12 mouse cellular contexts compared by ENCODE assay signal in genomic region chr8:73324667-73325066, GRCm38 (mm10). TPM values are rescaled to one million over a fixed set of nuclear protein-coding genes. Genes with fewer than 3 reads are reported as not detected.
A peak's percentile ranks its signal among the peaks of the same experiment; 100 is the strongest.
DNase-seq lines count a peak whose midpoint lies in the region; ATAC-seq and TF ChIP-seq lines count a peak whose summit lies in the region.
"Had no signal": no experiment of that assay in that cellular context is flagged by ENCODE, and none has a peak within 500 bp of the region (broad histone marks: within the 10 kb centered on the region; RNA-seq: fewer than 3 reads in every experiment).

No protein-coding gene starts in this region.

- H3K27me3 ChIP-seq in midbrain, embryonic 15.5 days (replicated peaks): no peaks in the 10 kb centered on the region
- no peaks in the 10 kb centered on the region for H3K27me3 ChIP-seq in midbrain, embryonic 10.5 days (ENCODE audit: low read depth, poor library complexity, severe bottlenecking)
- H3K27me3 ChIP-seq: heart, embryonic 12.5 days; limb, embryonic 13.5 days had no signal

- no peak overlapping the region for H3K27ac ChIP-seq in midbrain, embryonic 15.5 days
- H3K27ac ChIP-seq in midbrain, embryonic 10.5 days (replicated peaks): no peak overlapping the region
- H3K27ac ChIP-seq: limb, embryonic 13.5 days had no signal

- no peak for DNase-seq in midbrain, embryonic 10.5 days (ENCODE audit: low spot score)
- peak; percentile 81 for DNase-seq in adrenal gland, adult 2 months
- DNase-seq in brain, embryonic 14.5 days (ENCODE audit: low read depth): peak; percentile 13
- DNase-seq in cerebellum, postnatal 36 days: peak; percentile 68 to 75
- DNase-seq in spleen, postnatal 4 days (ENCODE audit: low spot score in 2 of 2): no peak
- DNase-seq in frontal cortex, postnatal 14 days (ENCODE audit: low spot score in 2 of 2): no peak
- DNase-seq in yolk sac, embryonic 10.5 days (ENCODE audit: low spot score): no peak
- DNase-seq: kidney, postnatal 14 days; layer of hippocampus, postnatal 36 days had no signal

- TF ChIP-seq CTCF in brain, embryonic 14.5 days (IDR thresholded peaks at IDR 0.05; ENCODE audit: borderline replicate concordance, extremely low read depth, insufficient read depth, insufficient read length): no peak

- H3K4me1 ChIP-seq in midbrain, embryonic 15.5 days: 0 out of 2 replicates have a peak, but pooled peaks cover 4% of the 10 kb centered on the region
- no peaks in the 10 kb centered on the region for H3K4me1 ChIP-seq in midbrain, embryonic 10.5 days

- H3K36me3 ChIP-seq in midbrain, embryonic 15.5 days (replicated peaks): no peaks in the 10 kb centered on the region
- no peaks in the 10 kb centered on the region for H3K36me3 ChIP-seq in midbrain, embryonic 10.5 days
- H3K36me3 ChIP-seq: heart, embryonic 12.5 days; limb, embryonic 13.5 days had no signal

- no peak overlapping the region for H3K9ac ChIP-seq in midbrain, embryonic 15.5 days
- H3K9ac ChIP-seq: heart, embryonic 12.5 days; limb, embryonic 13.5 days had no signal

- no peak overlapping the region for H3K4me2 ChIP-seq in midbrain, embryonic 15.5 days
- H3K4me2 ChIP-seq: heart, embryonic 12.5 days; limb, embryonic 13.5 days had no signal

- WGBS in midbrain, embryonic 15.5 days: 72% methylated on average over 4 of the region's 4 CpGs
- 79% methylated on average over 4 of the region's 4 CpGs for WGBS in midbrain, embryonic 10.5 days

- no peak for TF ChIP-seq POLR2A in brain, embryonic 14.5 days (IDR thresholded peaks at IDR 0.05; ENCODE audit: borderline replicate concordance, extremely low read depth, insufficient read depth, insufficient read length, poor library complexity, severe bottlenecking)

- no peaks in the 10 kb centered on the region for H3K9me3 ChIP-seq in midbrain, embryonic 15.5 days
- H3K9me3 ChIP-seq in midbrain, embryonic 10.5 days (replicated peaks): no peaks in the 10 kb centered on the region
- H3K9me3 ChIP-seq: heart, embryonic 12.5 days; limb, embryonic 13.5 days had no signal

- peak; percentile 38; the same call in 1 of the 2 replicates for ATAC-seq in midbrain, embryonic 15.5 days (replicated peaks)

- no peak overlapping the region for H3K4me3 ChIP-seq in midbrain, embryonic 15.5 days
- no peak overlapping the region for H3K4me3 ChIP-seq in midbrain, embryonic 10.5 days
- H3K4me3 ChIP-seq: heart, embryonic 12.5 days; limb, embryonic 13.5 days had no signal

RNA-seq across cellular contexts. Expression of gene Large1, which starts 28.7 kb away (rescaled TPM):
- polyA plus RNA-seq in midbrain, embryonic 15.5 days (2015; fragmentation: Nextera tagmentation; extraction: Ambion mirVana): 14.2 and 15.2 TPM in 2 replicates
- 5.8 and 6.6 TPM in 2 replicates for polyA plus RNA-seq in midbrain, embryonic 10.5 days (2016; fragmentation: Nextera tagmentation; extraction: Ambion mirVana)
- total RNA-seq in adrenal gland, adult 2 months (2021): 10 to 100 TPM; 22.2 to 26.7 TPM
- 7.8 and 8.8 TPM in 2 replicates for polyA plus RNA-seq in adrenal gland, adult 2 months (2012; rRNA removed)
- polyA plus RNA-seq in brain, embryonic 14.5 days (2012; rRNA removed): 31.5 and 43.1 TPM in 2 replicates

Comparison
In these comparisons a context has a peak if more than half of its experiments do, and no peak if none do; other contexts are left out.
1. DNase-seq: peak in adrenal gland, adult 2 months (single experiment), brain, embryonic 14.5 days (single experiment) and cerebellum, postnatal 36 days (2 of 2); none in midbrain, embryonic 10.5 days (single experiment), spleen, postnatal 4 days (0 of 2), frontal cortex, postnatal 14 days (0 of 2) and yolk sac, embryonic 10.5 days (single experiment).